Mouse (Mus musculus) MN1 (cell line): ENCODE measurements around the gene Sec11a.
A peak's percentile ranks its signal among the peaks of the same experiment; 100 is the strongest.

Experiments
- DNase-seq: peaks from one replicate; pipeline ENCODE4 v3.0.0-alpha.2; 2016; ENCODE audit warnings: low spot score

The Sec11a gene

GRCm38 (mm10) chr7:80897134-80897533 lies 50.4 kb downstream of the Sec11a start:
- DNase-seq, result peak; percentile 55

GRCm38 (mm10) chr7:80894815-80895519 lies 52.6 kb downstream of the Sec11a start:
- no peak for DNase-seq

GRCm38 (mm10) chr7:80894196-80894595 lies 53.4 kb downstream of the Sec11a start:
- no peak for DNase-seq

GRCm38 (mm10) chr7:80893753-80894129 lies 53.8 kb downstream of the Sec11a start:
- DNase-seq, result no peak

GRCm38 (mm10) chr7:80893086-80893752 lies 54.4 kb downstream of the Sec11a start:
- DNase-seq, result no peak

GRCm38 (mm10) chr7:80889841-80890241 lies 57.7 kb downstream of the Sec11a start:
- no peak for DNase-seq

GRCm38 (mm10) chr7:80889021-80889511 lies 58.5 kb downstream of the Sec11a start:
- peak; percentile 47 for DNase-seq

- DNase-seq, result no peak
These were observed 59.0 kb downstream of the Sec11a start for GRCm38 (mm10) chr7:80888595-80888994.

- no peak for DNase-seq
These were observed 61.9 kb downstream of the Sec11a start for GRCm38 (mm10) chr7:80885666-80886065.

- no peak for DNase-seq
These were observed 64.6 kb downstream of the Sec11a start for GRCm38 (mm10) chr7:80882830-80883505.

GRCm38 (mm10) chr7:80875727-80876126 lies 71.9 kb downstream of the Sec11a start:
- DNase-seq, result no peak

GRCm38 (mm10) chr7:80873631-80874030 lies 73.9 kb downstream of the Sec11a start:
- DNase-seq, result no peak

GRCm38 (mm10) chr7:80873038-80873437 lies 74.5 kb downstream of the Sec11a start:
- DNase-seq, result no peak

GRCm38 (mm10) chr7:80868686-80869085 lies 78.9 kb downstream of the Sec11a start:
- no peak for DNase-seq

GRCm38 (mm10) chr7:80866514-80867147 lies 80.9 kb downstream of the Sec11a start:
- no peak for DNase-seq

- no peak for DNase-seq
These were observed 82.1 kb downstream of the Sec11a start for GRCm38 (mm10) chr7:80865521-80865920.

- DNase-seq, result no peak
These were observed 82.7 kb downstream of the Sec11a start for GRCm38 (mm10) chr7:80864831-80865230.

- no peak for DNase-seq
These were observed 83.4 kb downstream of the Sec11a start for GRCm38 (mm10) chr7:80864151-80864550.

- DNase-seq, result no peak
These were observed 84.1 kb downstream of the Sec11a start for GRCm38 (mm10) chr7:80863520-80863919.

- DNase-seq, result no peak
These were observed 85.1 kb downstream of the Sec11a start for GRCm38 (mm10) chr7:80862475-80862874.

GRCm38 (mm10) chr7:80860729-80861274 lies 86.8 kb downstream of the Sec11a start, which contains the start of gene Zscan2:
Gene Zscan2, plus strand, starts transcription at chr7:80860920.
- DNase-seq, result peak; percentile 96

GRCm38 (mm10) chr7:80860227-80860626 lies 87.4 kb downstream of the Sec11a start:
- DNase-seq, result peak; percentile 73
